Mouse (Mus musculus) lung, embryonic 15.5 days (tissue): ENCODE measurements around the gene Clint1. TPM values are rescaled to one million over a fixed set of nuclear protein-coding genes. Genes with fewer than 3 reads are reported as not detected.

Source experiments
- ATAC-seq: fragments of 200-750 bp; cut with Nextera tagmentation; 2 replicates; pipeline ENCODE4 v1.8.0; 2017; ENCODE audit warnings: moderate number of reproducible peaks, borderline replicate concordance; ENCODE audit not compliant: low FRiP score, low TSS enrichment; ENCODE audit errors: extremely low read depth
- H3K27ac ChIP-seq: fragments of 300-500 bp; sonication (generic); 2 replicates; pipeline ENCODE4 v1.5.1; 2015; ENCODE audit warnings: moderate library complexity, mild to moderate bottlenecking, inconsistent platforms
- H3K27me3 ChIP-seq: fragments of 300-500 bp; sonication (generic); 2 replicates; pipeline ENCODE4 v1.6.1; 2015; ENCODE audit warnings: inconsistent platforms
- H3K36me3 ChIP-seq: fragments of 300-500 bp; sonication (generic); 2 replicates; pipeline ENCODE4 v1.6.1; 2015; ENCODE audit warnings: inconsistent platforms
- H3K4me1 ChIP-seq: fragments of 300-500 bp; sonication (generic); 2 replicates; pipeline ENCODE4 v1.6.1; 2015; ENCODE audit warnings: inconsistent platforms
- H3K4me2 ChIP-seq: fragments of 300-500 bp; sonication (generic); 2 replicates; pipeline ENCODE4 v1.6.1; 2015; ENCODE audit warnings: inconsistent platforms, mild to moderate bottlenecking, moderate library complexity
- H3K4me3 ChIP-seq: fragments of 300-500 bp; sonication (generic); 2 replicates; pipeline ENCODE4 v1.5.1; 2015; ENCODE audit warnings: mild to moderate bottlenecking, inconsistent platforms
- H3K9ac ChIP-seq: fragments of 300-500 bp; sonication (generic); 2 replicates; pipeline ENCODE4 v1.6.1; 2015; ENCODE audit warnings: inconsistent platforms
- H3K9me3 ChIP-seq: fragments of 300-500 bp; sonication (generic); 2 replicates; pipeline ENCODE4 v1.6.1; 2016; ENCODE audit warnings: inconsistent platforms
- WGBS: fragments of 180-500 bp; shearing (Covaris S2); methylation state at CpG from one replicate; pipeline ENCODE4 v1.1.7; 2015; 5-methylcytosine and 5-hydroxymethylcytosine counted together
- polyA plus RNA-seq: library from polyadenylated mRNA; unstranded; fragments of >200 nt; fragmentation: Nextera tagmentation; extraction: Ambion mirVana; gene quantifications from 2 replicates; pipeline ENCODE4 v1.2.1, GENCODE M21; 2015

Gene Clint1
- polyA plus RNA-seq, 1 experiment from 2014 or later, result 76.4 TPM

GRCm38 (mm10) chr11:45817996-45818395, 33.9 kb upstream of the Clint1 start:
- H3K27ac ChIP-seq, result no peak overlapping the region
- no peaks in the 10 kb centered on the region for H3K27me3 ChIP-seq
- 25% methylated on average over 3 of the region's 3 CpGs for WGBS
- ATAC-seq, result no peak
- no peak overlapping the region for H3K9ac ChIP-seq
- no peak overlapping the region for H3K4me2 ChIP-seq
- H3K9me3 ChIP-seq, result no peaks in the 10 kb centered on the region
- 0 out of 2 replicates have a peak, but pooled peaks cover 3% of the 10 kb centered on the region for H3K4me1 ChIP-seq
- H3K36me3 ChIP-seq, result no peaks in the 10 kb centered on the region
- no peak overlapping the region for H3K4me3 ChIP-seq

DNA sequence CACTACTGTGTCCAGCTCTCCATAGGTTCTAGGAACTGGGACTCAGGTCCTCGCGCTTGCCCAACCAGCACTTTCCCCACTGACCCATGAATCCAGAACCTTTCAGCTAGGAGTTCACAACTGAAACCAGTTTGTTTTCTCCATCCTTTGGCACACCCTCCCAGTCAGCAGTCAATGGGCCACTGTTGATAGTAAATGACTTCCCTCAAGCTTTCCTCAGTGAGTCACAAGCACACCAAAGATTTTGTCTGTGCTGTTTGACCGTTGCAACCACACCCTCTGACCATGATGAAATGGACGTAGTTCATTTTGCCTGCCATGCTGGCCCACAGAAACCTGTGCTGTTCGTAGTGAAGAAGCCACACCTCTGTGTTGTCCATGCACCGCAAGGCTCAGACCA, 30.9 kb upstream of the Clint1 start:
- H3K27ac ChIP-seq, result no peak overlapping the region
- no peak overlapping the region for H3K9ac ChIP-seq
- no peak overlapping the region for H3K4me3 ChIP-seq
- no peaks in the 10 kb centered on the region for H3K36me3 ChIP-seq
- no peaks in the 10 kb centered on the region for H3K9me3 ChIP-seq
- 0 out of 2 replicates have a peak, but pooled peaks cover 3% of the 10 kb centered on the region for H3K4me1 ChIP-seq
- no peak overlapping the region for H3K4me2 ChIP-seq
- H3K27me3 ChIP-seq, result no peaks in the 10 kb centered on the region
- no peak for ATAC-seq
- WGBS, result 90% methylated on average over 6 of the region's 6 CpGs

- no peak overlapping the region for H3K9ac ChIP-seq
- H3K4me2 ChIP-seq, result no peak overlapping the region
- no peak overlapping the region for H3K27ac ChIP-seq
- 0 out of 2 replicates have a peak, but pooled peaks cover 5% of the 10 kb centered on the region for H3K4me1 ChIP-seq
- no peaks in the 10 kb centered on the region for H3K9me3 ChIP-seq
- no peak overlapping the region for H3K4me3 ChIP-seq
- H3K27me3 ChIP-seq, result no peaks in the 10 kb centered on the region
- ATAC-seq, result no peak
- no peaks in the 10 kb centered on the region for H3K36me3 ChIP-seq
These were observed 21.7 kb upstream of the Clint1 start for GRCm38 (mm10) chr11:45830112-45830511.

DNA sequence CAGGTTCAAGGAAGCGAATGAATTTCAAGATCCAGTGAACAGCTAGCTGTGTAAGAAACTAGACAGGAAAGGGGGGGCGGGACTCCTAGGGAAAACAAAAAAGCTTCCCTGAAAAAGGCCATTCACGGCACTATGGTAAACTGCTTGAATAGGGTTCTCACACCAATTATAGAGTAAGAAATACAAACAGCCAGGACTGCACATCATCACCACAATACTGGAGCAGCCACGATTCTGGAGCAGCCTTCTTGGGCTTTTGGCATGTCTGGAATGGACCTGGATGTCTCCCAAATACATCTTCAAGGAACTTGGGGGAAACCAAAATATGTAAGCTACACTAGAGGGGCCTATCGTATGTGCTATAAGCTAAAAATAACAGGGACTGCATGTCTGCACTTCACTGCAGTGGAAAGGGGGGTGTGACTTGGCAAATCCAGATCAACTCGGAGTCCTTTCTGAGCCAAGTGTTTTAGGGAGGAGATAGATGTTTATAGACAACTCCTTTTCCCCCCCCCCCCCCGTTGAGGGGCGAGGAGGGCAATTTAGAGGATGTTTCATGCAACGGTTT, 21.0 kb upstream of the Clint1 start:
- 39% methylated on average over 8 of the region's 9 CpGs for WGBS
- Histone ChIP-seq H3K27ac (peak overlapping the region; percentile 46), H3K36me3 (no peaks in the 10 kb centered on the region), H3K4me3 (no peak overlapping the region), H3K27me3 (no peaks in the 10 kb centered on the region), H3K9me3 (no peaks in the 10 kb centered on the region), H3K4me1 (0 out of 2 replicates have a peak, but pooled peaks cover 5% of the 10 kb centered on the region), H3K4me2 (no peak overlapping the region), H3K9ac (no peak overlapping the region)
- peak; percentile 84; the same call in 1 of the 2 replicates for ATAC-seq

- Histone ChIP-seq H3K9me3 (no peaks in the 10 kb centered on the region), H3K4me3 (no peak overlapping the region), H3K36me3 (no peaks in the 10 kb centered on the region), H3K4me2 (no peak overlapping the region), H3K4me1 (0 out of 2 replicates have a peak, but pooled peaks cover 5% of the 10 kb centered on the region), H3K9ac (no peak overlapping the region), H3K27ac (peak overlapping the region; percentile 32; the same call in 1 of the 2 replicates), H3K27me3 (no peaks in the 10 kb centered on the region)
- 81% methylated on average over 15 of the region's 15 CpGs for WGBS
- no peak for ATAC-seq
These were observed 20.2 kb upstream of the Clint1 start for GRCm38 (mm10) chr11:45831476-45832143.

DNA sequence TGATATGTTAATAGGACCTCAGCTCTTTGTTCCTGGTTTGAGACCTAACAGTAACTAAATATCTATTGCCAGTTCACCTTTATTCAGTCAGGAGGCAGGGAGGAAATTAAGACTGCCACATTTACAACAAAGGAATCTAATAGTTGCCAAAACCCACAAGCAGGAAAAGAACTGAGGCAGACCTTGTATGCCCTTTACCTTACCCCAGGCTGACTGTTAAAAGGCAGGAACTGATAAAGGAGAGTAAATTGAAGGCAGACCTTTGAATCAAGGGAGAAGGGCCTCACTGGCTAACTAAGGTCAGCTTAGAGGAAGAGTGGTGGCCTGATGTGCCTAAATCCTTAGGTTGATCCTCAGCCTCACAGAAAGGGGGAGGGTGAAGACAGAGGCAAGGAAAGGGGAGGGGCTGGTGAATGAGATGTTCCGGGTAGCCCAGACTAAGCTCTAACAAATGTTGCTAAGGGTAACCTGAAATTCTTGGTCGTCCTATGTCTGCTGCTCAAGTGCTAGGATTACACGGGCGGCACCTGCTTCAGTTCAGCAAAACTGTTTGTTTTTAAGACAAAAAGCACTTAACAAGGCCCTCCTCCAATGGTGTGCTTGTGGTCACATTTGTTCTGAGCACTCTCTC, 16.1 kb upstream of the Clint1 start:
- no peak overlapping the region for H3K4me3 ChIP-seq
- H3K36me3 ChIP-seq, result no peaks in the 10 kb centered on the region
- H3K4me2 ChIP-seq, result no peak overlapping the region
- H3K4me1 ChIP-seq, result 0 out of 2 replicates have a peak, but pooled peaks cover 5% of the 10 kb centered on the region
- H3K27ac ChIP-seq, result no peak overlapping the region
- 24% methylated on average over 4 of the region's 4 CpGs for WGBS
- H3K9ac ChIP-seq, result no peak overlapping the region
- H3K27me3 ChIP-seq, result no peaks in the 10 kb centered on the region
- H3K9me3 ChIP-seq, result no peaks in the 10 kb centered on the region
- no peak for ATAC-seq

DNA sequence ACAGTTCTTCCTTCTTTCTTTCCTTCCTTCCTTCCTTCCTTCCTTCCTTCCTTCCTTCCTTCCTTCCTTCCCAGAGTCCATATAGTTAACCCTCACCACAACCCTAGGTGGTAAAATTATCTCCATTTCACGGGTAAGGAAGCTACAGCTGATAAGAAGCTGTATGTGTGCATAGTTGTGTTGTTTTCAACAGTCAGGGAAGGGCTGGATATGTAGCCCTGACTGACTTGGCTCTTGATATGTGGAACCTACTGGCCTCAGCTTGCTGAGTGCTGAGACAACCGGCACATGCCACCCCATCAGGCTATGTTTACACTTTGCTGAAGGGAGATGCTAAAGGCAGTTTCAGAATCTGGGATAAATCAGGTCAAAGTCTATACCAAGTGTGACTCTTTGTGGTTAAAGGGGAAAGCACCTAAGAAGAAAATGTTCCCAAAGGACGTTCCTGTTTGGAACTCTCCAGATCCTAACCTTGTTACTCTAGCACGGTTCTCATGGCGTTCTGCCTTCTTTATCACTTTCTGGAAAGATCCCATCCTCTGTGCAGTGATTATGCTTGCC, 14.5 kb upstream of the Clint1 start:
- Histone ChIP-seq H3K4me1 (no peaks in the 10 kb centered on the region), H3K9ac (no peak overlapping the region), H3K36me3 (no peaks in the 10 kb centered on the region), H3K4me3 (no peak overlapping the region), H3K4me2 (no peak overlapping the region), H3K27me3 (no peaks in the 10 kb centered on the region), H3K27ac (no peak overlapping the region), H3K9me3 (no peaks in the 10 kb centered on the region)
- no peak for ATAC-seq
- WGBS, result 61% methylated on average over 5 of the region's 5 CpGs

DNA sequence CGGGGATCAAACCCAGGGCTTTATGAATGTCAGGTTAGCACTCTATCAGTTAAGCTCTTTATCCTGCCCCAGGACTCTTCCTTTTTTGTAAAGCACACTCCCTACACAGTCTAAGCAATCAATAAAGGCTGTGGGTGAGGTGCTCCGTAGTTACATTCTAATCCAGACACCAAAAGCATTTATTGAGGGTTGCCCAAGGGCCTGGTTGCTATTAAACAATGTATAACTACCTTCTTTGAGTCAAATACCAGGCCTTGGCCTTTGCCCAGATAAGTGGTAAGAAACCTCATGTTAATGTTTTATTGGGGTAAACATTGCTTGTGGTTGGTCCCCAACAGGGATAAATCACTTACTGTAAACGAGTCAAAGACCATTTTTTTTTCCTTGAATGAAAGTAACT, 13.4 kb upstream of the Clint1 start:
- Histone ChIP-seq H3K36me3 (no peaks in the 10 kb centered on the region), H3K4me1 (no peaks in the 10 kb centered on the region), H3K9me3 (no peaks in the 10 kb centered on the region), H3K27ac (no peak overlapping the region), H3K4me3 (no peak overlapping the region), H3K4me2 (no peak overlapping the region), H3K27me3 (no peaks in the 10 kb centered on the region), H3K9ac (no peak overlapping the region)
- 58% methylated on average over 3 of the region's 3 CpGs for WGBS
- no peak for ATAC-seq

- no peaks in the 10 kb centered on the region for H3K4me1 ChIP-seq
- no peak for ATAC-seq
- no peak overlapping the region for H3K27ac ChIP-seq
- H3K4me2 ChIP-seq, result no peak overlapping the region
- H3K36me3 ChIP-seq, result no peaks in the 10 kb centered on the region
- no peak overlapping the region for H3K9ac ChIP-seq
- WGBS, result 86% methylated on average over 3 of the region's 3 CpGs
- no peaks in the 10 kb centered on the region for H3K9me3 ChIP-seq
- no peaks in the 10 kb centered on the region for H3K27me3 ChIP-seq
- H3K4me3 ChIP-seq, result no peak overlapping the region
These were observed 11.5 kb upstream of the Clint1 start for GRCm38 (mm10) chr11:45840332-45840731.

DNA sequence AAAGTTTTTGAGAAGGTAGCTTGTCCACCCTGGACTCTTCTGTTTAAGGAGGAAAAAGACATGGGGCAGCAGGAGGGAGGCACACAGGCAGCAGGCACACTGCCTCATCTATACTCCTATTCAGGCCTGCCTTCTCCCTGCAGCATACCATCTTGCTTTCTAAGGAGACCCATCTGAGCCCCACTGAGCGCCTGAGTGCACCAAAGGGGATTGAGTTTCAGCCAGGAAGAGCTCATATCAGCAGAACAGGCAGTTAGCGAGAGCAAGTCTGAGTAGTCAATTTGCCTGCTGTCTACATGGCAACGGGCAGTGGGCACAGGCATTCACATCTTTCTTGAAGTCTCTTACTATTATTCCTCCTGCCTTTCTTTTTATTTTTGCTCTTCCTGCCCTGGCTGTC, 5.8 kb upstream of the Clint1 start:
- Histone ChIP-seq H3K4me3 (no peak overlapping the region), H3K9me3 (no peaks in the 10 kb centered on the region), H3K36me3 (no peaks in the 10 kb centered on the region), H3K4me2 (no peak overlapping the region), H3K9ac (no peak overlapping the region), H3K4me1 (no peaks in the 10 kb centered on the region), H3K27me3 (no peaks in the 10 kb centered on the region), H3K27ac (no peak overlapping the region)
- WGBS, result 53% methylated on average over 3 of the region's 3 CpGs
- ATAC-seq, result no peak

- H3K4me3 ChIP-seq, result no peak overlapping the region
- H3K27ac ChIP-seq, result no peak overlapping the region
- no peaks in the 10 kb centered on the region for H3K27me3 ChIP-seq
- no peaks in the 10 kb centered on the region for H3K36me3 ChIP-seq
- H3K4me1 ChIP-seq, result no peaks in the 10 kb centered on the region
- no peak overlapping the region for H3K9ac ChIP-seq
- H3K9me3 ChIP-seq, result no peaks in the 10 kb centered on the region
- ATAC-seq, result no peak
- no peak overlapping the region for H3K4me2 ChIP-seq
- 63% methylated on average over 7 of the region's 7 CpGs for WGBS
These were observed 4.3 kb upstream of the Clint1 start for GRCm38 (mm10) chr11:45847548-45847947.

DNA sequence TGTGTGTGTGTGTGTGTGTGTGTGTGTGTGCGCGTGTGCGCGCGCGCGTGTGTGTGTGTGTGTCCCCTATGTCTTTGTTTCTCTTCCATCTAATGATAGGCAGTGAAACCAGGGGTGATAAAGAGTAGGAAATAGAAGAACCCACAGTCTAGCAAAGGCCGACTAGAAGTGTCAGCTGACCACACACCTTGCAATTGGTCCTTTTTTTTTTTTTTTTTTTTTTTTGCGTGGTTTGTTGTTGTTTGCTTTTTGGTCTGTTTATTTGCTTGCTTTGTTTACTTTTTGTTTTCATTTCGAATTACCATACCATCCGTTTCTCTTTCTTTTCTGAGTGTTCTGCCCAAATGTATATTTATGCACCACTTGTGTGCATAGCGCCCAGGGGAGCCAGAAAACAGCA, 3.6 kb upstream of the Clint1 start:
- Histone ChIP-seq H3K9ac (no peak overlapping the region), H3K4me1 (peaks cover 4% of the 10 kb centered on the region), H3K9me3 (no peaks in the 10 kb centered on the region), H3K36me3 (no peaks in the 10 kb centered on the region), H3K27me3 (no peaks in the 10 kb centered on the region), H3K4me3 (no peak overlapping the region), H3K27ac (no peak overlapping the region), H3K4me2 (no peak overlapping the region)
- WGBS, result 85% methylated on average over 12 of the region's 12 CpGs
- ATAC-seq, result no peak
